Mouse (Mus musculus) adrenal gland (tissue): ENCODE data around the gene Sox1.

Source experiments
- intact Hi-C: fragments of 180-260 bp; cut with DNase I; formaldehyde crosslinking; loops from one replicate; pipeline ENCODE4 v1.15.1; 2025

Sox1 gene

GRCm38 (mm10) chr8:12388390-12389115 is 6.5 kb upstream of the Sox1 start:
- intact Hi-C loops, result loop anchor here (10.0 kb wide), 1 partner anchor 384 kb away; no protein-coding TSS in a partner anchor

GRCm38 (mm10) chr8:12389116-12389471 is 6.0 kb upstream of the Sox1 start:
- intact Hi-C loops, result loop anchor here (10.0 kb wide), 1 partner anchor 384 kb away; no protein-coding TSS in a partner anchor

- intact Hi-C loops, result loop anchor here (10.0 kb wide), 1 partner anchor 385 kb away; no protein-coding TSS in a partner anchor
These were observed 5.1 kb upstream of the Sox1 start for GRCm38 (mm10) chr8:12389801-12390639.

DNA sequence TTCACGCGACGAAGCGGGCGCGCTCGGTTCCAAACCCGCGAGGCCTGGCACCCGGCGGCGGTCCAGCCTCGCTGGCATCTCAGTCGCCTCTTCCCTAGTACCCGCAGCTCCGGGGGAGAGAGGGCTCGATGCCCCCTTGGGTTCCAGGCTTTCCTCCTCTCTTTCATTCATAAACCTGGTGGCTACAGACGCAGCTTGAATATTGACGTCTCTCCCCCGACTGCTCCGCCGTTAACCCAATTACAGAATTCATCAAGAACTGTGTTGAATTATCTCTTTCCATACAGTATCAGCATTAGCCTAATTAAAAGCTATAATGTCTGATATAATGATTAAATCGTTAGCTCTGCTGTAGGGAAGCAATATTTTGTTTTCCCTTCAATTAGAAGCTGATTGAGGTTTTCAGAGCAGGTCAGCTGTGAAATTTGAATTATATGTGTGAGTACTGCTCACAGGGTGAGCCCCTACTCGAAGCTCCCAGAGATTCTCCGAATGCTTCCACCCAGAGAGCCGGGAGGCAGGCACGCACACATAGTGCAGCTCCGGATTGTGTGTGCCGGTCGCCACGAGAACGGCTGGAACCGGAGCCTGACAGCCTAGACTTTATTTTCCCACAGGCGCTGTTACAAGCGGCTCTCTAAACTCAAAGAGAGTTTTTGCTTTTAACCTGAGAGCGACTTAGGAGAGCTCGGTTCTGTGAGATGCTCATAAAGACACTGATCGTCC is 4.3 kb upstream of the Sox1 start:
- intact Hi-C loops, result no loop called here

GRCm38 (mm10) chr8:12391366-12392250 is 3.5 kb upstream of the Sox1 start:
- intact Hi-C loops, result no loop called here

- intact Hi-C loops, result no loop called here
These were observed 2.3 kb upstream of the Sox1 start for GRCm38 (mm10) chr8:12392801-12393200.

- intact Hi-C loops, result no loop called here
These were observed 602 bp upstream of the Sox1 start for GRCm38 (mm10) chr8:12394385-12395000.

DNA sequence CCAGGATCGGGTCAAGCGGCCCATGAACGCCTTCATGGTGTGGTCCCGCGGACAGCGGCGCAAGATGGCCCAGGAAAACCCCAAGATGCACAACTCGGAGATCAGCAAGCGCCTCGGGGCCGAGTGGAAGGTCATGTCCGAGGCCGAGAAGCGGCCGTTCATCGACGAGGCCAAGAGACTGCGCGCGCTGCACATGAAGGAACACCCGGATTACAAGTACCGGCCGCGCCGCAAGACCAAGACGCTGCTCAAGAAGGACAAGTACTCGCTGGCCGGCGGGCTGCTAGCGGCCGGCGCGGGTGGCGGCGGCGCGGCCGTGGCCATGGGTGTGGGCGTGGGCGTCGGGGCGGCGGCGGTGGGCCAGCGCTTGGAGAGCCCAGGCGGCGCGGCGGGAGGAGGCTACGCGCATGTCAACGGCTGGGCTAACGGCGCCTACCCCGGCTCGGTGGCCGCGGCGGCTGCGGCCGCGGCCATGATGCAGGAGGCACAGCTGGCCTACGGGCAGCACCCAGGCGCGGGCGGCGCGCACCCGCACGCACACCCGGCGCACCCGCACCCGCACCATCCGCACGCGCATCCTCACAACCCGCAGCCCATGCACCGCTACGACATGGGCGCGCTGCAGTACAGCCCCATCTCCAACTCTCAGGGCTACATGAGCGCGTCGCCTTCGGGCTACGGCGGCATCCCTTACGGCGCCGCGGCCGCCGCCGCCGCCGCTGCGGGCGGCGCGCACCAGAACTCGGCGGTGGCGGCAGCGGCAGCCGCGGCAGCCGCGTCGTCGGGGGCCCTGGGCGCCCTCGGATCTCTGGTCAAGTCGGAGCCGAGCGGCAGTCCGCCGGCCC is 1.6 kb downstream of the Sox1 start:
- intact Hi-C loops, result no loop called here

GRCm38 (mm10) chr8:12397346-12397925 is 2.3 kb downstream of the Sox1 start:
- intact Hi-C loops, result no loop called here

GRCm38 (mm10) chr8:12398011-12398945 is 3.2 kb downstream of the Sox1 start:
- intact Hi-C loops, result no loop called here

GRCm38 (mm10) chr8:12399421-12400205 is 4.5 kb downstream of the Sox1 start:
- intact Hi-C loops, result no loop called here

DNA sequence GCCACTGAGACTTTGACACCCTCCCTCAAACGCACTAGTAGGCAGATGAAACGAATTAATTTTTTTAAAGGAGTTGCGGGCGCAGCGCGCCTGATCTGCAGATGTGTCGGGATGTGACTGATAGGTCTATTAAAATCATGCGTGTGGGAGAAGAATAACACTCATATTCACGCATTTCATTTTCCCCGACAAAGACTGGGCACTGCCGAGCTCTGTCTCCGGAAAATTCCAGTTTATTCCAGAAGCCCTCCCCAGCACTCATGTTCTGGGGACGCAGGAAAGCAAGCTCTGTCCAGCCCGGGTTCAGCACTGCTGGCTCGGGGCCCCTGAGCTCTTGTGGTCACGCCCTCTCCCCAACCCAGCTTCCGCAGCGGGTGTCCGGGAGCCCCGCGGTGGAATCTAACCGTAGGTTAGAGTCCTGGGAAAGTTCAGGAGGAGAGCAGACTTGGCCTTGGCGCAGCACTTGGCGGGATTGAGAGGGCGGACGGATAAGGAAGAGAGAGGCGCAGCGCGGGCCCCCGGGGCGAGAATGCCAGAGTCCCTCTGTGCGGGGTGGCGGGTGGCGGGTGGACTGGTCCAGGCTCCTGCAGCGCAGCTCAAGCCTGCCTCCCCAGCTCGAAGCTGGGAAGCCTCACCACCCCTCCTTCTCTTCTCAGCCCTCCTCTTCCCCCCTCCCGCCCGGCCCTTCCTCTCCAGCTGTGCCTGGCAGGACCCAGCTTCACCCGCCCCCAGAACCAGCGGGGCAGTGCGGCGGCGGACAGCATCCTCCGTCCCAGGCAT is 5.7 kb downstream of the Sox1 start:
- intact Hi-C loops, result no loop called here

GRCm38 (mm10) chr8:12401391-12402270 is 6.5 kb downstream of the Sox1 start:
- intact Hi-C loops, result no loop called here

- intact Hi-C loops, result no loop called here
These were observed 7.6 kb downstream of the Sox1 start for GRCm38 (mm10) chr8:12402709-12403108.

DNA sequence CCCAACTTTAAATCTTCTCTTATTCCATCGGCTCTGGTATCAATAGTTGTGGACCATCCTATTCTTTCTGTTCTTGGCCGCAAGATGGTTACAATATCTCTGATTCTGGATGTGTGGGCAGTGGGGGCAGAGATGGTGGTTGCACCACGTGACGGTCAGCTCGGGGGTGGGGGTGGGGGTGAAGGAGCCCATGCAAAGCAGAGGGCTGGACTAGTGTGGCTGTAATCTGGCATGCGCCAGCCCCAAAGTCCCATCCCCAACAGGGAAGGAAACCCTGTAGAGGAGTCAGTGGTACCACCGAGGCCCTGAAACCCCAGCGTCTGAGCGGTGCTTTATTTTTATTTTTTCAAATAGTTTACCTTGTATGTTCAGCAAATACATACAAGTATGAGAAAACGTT is 12.9 kb downstream of the Sox1 start:
- intact Hi-C loops, result no loop called here
